Mouse (Mus musculus) ES-Bruce4 (cell line): ENCODE data around the gene Unc5c.

Source experiments
- CTCF ChIP-seq: IDR thresholded peaks from one replicate; pipeline ENCODE4 v1.8.1; 2011; ENCODE audit warnings: low read depth, low read length
- EP300 ChIP-seq: IDR thresholded peaks from 2 replicates; pipeline ENCODE4 v1.6.1; 2011; ENCODE audit warnings: low read depth, low read length; ENCODE audit not compliant: insufficient read depth

DNA sequence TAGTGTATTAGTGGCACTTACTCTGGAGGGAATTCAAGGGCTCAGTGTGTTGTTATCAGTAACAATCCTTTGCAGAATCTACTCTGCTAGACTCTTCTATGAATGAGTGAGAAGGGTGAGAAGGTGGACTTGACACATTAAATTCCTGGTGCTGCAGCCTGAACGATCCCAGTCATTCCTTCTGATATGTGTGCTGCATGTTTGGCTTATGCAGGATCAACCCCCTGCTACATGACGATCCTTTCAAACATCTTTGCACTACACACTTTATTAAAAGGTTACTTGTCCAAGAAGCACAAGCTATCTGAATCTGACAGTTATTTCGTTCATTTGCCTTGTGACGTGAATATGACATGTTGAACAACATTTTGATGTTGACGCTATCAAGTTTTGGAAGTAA is 129.1 kb downstream of the Unc5c start:
- TF ChIP-seq CTCF (no peak), EP300 (no peak)
